8 mouse cellular contexts compared by ENCODE assay signal in the genomic region with DNA sequence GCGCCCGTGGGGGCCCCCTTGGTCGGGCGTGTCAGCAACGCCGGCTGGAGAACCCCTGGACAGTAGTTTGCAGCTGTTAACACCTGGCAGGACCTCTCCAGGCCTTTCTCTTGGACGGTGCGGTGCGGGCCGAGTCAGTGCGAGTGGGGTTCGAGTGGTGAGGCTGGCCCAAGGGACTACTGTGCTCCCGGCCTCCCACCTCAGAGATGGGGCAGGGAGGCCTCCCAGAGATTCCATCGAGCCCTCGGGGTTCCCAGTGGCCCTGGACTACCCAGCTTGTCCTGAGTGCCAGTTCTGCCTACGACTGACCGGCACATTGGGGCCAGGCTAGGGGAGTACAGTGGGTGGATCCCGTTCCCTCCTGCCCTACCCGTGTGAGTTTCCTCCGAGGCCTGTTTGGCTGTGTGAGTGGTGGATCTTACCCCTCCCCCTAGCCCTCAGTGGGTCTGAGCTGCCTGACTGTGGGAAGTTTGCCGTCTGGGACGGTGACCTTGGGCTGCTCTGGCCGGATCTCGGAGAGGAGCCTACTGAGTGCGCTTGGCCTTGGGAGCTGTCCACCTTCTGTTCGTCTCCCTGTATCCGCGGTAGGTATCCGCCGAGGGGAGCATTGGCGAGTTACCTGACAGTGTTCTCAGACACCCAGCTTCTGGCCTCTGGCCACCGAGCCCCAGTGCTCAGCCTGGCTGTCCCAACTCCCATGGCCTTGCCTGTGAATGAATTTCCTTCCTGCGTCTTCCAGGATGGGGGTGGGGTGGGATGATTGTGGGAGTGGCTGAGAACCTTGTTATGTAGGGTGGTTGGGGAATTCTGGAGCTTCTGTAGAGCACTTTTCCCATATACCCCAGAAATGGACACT. TPM values are rescaled to one million over a fixed set of nuclear protein-coding genes. Genes with fewer than 3 reads are reported as not detected.
DNase-seq lines count a peak whose midpoint lies in the region; ATAC-seq and TF ChIP-seq lines count a peak whose summit lies in the region.

No protein-coding gene starts in this region.

- H3K27me3 ChIP-seq in thymus, adult 2 months (ENCODE audit: control insufficient read depth, insufficient read depth, low read length) = no peaks in the 10 kb centered on the region
- no peaks in the 10 kb centered on the region for H3K27me3 ChIP-seq in liver, adult 2 months (ENCODE audit: control insufficient read depth, insufficient read depth, low read length)
- peaks cover 5% of the 10 kb centered on the region; the same call in 1 of the 2 replicates for H3K27me3 ChIP-seq in midbrain, postnatal 0 days (ENCODE audit: insufficient read depth, low read length)
- no peaks in the 10 kb centered on the region for H3K27me3 ChIP-seq in stomach, postnatal 0 days (ENCODE audit: control insufficient read depth, insufficient read depth, low read length)

- H3K9me3 ChIP-seq in midbrain, postnatal 0 days (ENCODE audit: low read length) = no peaks in the 10 kb centered on the region
- no peaks in the 10 kb centered on the region for H3K9me3 ChIP-seq in stomach, postnatal 0 days (ENCODE audit: control insufficient read depth, low read length)

- no peak for TF ChIP-seq POLR2A in thymus, adult 2 months (IDR thresholded peaks at IDR 0.05; ENCODE audit: control insufficient read depth, extremely low read depth, insufficient read depth, low read length, poor library complexity)
- 0 out of 2 replicates have a peak, but pooled peaks have one; percentile 15 for TF ChIP-seq POLR2A in liver, adult 2 months (IDR thresholded peaks at IDR 0.05; ENCODE audit: extremely low read depth, insufficient read depth, low read length)

- DNase-seq in thymus, adult 2 months = peak; percentile 45
- DNase-seq in thymus, postnatal 4 days = no peak
- DNase-seq in cerebellum, postnatal 14 days = peak; percentile 75 to 78
- peak; percentile 68 for DNase-seq in gastrocnemius, postnatal 10 days
- peak; percentile 67 for DNase-seq in induced T-regulatory cell, adult 2 months (ENCODE audit: low read depth)
- DNase-seq in liver, adult 2 months (ENCODE audit: extremely low read depth, low read depth, low spot score) = peak; percentile 74
- peak; percentile 35 for DNase-seq in midbrain, postnatal 0 days (ENCODE audit: low spot score)
- DNase-seq in stomach, postnatal 0 days (ENCODE audit: low spot score) = peak; percentile 76

- peak overlapping the region; percentile 96 for H3K4me3 ChIP-seq in thymus, adult 2 months (ENCODE audit: control insufficient read depth, insufficient read depth, low read length)
- peak overlapping the region; percentile 57 for H3K4me3 ChIP-seq in liver, adult 2 months (ENCODE audit: insufficient read depth, low read depth, low read length)
- H3K4me3 ChIP-seq in midbrain, postnatal 0 days (ENCODE audit: low read depth, low read length) = peak overlapping the region; percentile 90
- H3K4me3 ChIP-seq in stomach, postnatal 0 days (ENCODE audit: low read depth, low read length) = peak overlapping the region; percentile 90

- TF ChIP-seq EP300 in stomach, postnatal 0 days (optimal IDR thresholded peaks at IDR 0.05) = no peak

- H3K27ac ChIP-seq in thymus, adult 2 months (ENCODE audit: control insufficient read depth, insufficient read depth, low read length) = peak overlapping the region; percentile 88
- H3K27ac ChIP-seq in liver, adult 2 months (replicated peaks; ENCODE audit: insufficient read depth, low read depth, low read length) = peak overlapping the region; percentile 94
- H3K27ac ChIP-seq in midbrain, postnatal 0 days (ENCODE audit: low read depth, low read length) = peak overlapping the region; percentile 95
- H3K27ac ChIP-seq in stomach, postnatal 0 days (replicated peaks) = peak overlapping the region; percentile 100

- peaks cover 55% of the 10 kb centered on the region for H3K79me2 ChIP-seq in liver, adult 2 months (ENCODE audit: control insufficient read depth, insufficient read depth, low read length)

- under 1% methylated on average over 33 of the region's 33 CpGs for WGBS in thymus, adult 2 months
- WGBS in liver, adult 2 months = 0% methylated on average over 33 of the region's 33 CpGs
- under 1% methylated on average over 33 of the region's 33 CpGs for WGBS in midbrain, postnatal 0 days
- 1% methylated on average over 32 of the region's 33 CpGs for WGBS in stomach, postnatal 0 days

- TF ChIP-seq CTCF in thymus, adult 2 months (IDR thresholded peaks at IDR 0.05; ENCODE audit: borderline replicate concordance, control insufficient read depth, extremely low read depth, insufficient read depth, low read length, poor library complexity) = no peak
- no peak for TF ChIP-seq CTCF in liver, adult 2 months (IDR thresholded peaks at IDR 0.05; ENCODE audit: low read depth, low read length)
- TF ChIP-seq CTCF in midbrain, postnatal 0 days (IDR thresholded peaks at IDR 0.05) = no peak
- no peak for TF ChIP-seq CTCF in stomach, postnatal 0 days (IDR thresholded peaks at IDR 0.05; ENCODE audit: low read depth)

- H3K36me3 ChIP-seq in thymus, adult 2 months (ENCODE audit: control insufficient read depth, insufficient read depth, low read length) = no peaks in the 10 kb centered on the region
- no peaks in the 10 kb centered on the region for H3K36me3 ChIP-seq in liver, adult 2 months (ENCODE audit: control insufficient read depth, insufficient read depth, low read length)
- 0 out of 2 replicates have a peak, but pooled peaks cover 3% of the 10 kb centered on the region for H3K36me3 ChIP-seq in midbrain, postnatal 0 days (ENCODE audit: insufficient read depth, low read length)
- H3K36me3 ChIP-seq in stomach, postnatal 0 days (ENCODE audit: control insufficient read depth, insufficient read depth, low read length) = no peaks in the 10 kb centered on the region

- H3K4me2 ChIP-seq in midbrain, postnatal 0 days (ENCODE audit: low read depth, low read length, poor library complexity, severe bottlenecking) = peak overlapping the region; percentile 92
- H3K4me2 ChIP-seq in stomach, postnatal 0 days (replicated peaks; ENCODE audit: low read depth) = peak overlapping the region; percentile 96

- H3K4me1 ChIP-seq in thymus, adult 2 months (replicated peaks; ENCODE audit: control insufficient read depth, insufficient read depth, low read length) = peaks cover 58% of the 10 kb centered on the region
- H3K4me1 ChIP-seq in liver, adult 2 months (ENCODE audit: control insufficient read depth, insufficient read depth, low read length) = peaks cover 45% of the 10 kb centered on the region
- H3K4me1 ChIP-seq in midbrain, postnatal 0 days (ENCODE audit: insufficient read depth, low read length) = peaks cover 27% of the 10 kb centered on the region; the same call in 1 of the 2 replicates
- H3K4me1 ChIP-seq in stomach, postnatal 0 days (replicated peaks; ENCODE audit: control insufficient read depth, insufficient read depth) = peaks cover 36% of the 10 kb centered on the region

- no peak for ATAC-seq in midbrain, postnatal 0 days (ENCODE audit: low FRiP score)
- no peak for ATAC-seq in stomach, postnatal 0 days (ENCODE audit: low FRiP score, low TSS enrichment)

- peak overlapping the region; percentile 98 for H3K9ac ChIP-seq in liver, adult 2 months (ENCODE audit: low read depth, low read length)
- peak overlapping the region; percentile 81 for H3K9ac ChIP-seq in midbrain, postnatal 0 days (replicated peaks; ENCODE audit: low read length, poor library complexity, severe bottlenecking)
- H3K9ac ChIP-seq in stomach, postnatal 0 days (ENCODE audit: low read length) = peak overlapping the region; percentile 93

RNA-seq across cellular contexts. Expression of a gene that starts 1.0 kb away (rescaled TPM):
- polyA plus RNA-seq in thymus, adult 2 months (2012; rRNA removed) = 343 and 377 TPM in 2 replicates
- total RNA-seq in gastrocnemius, postnatal 10 days (2021) = 100 to 1,000 TPM; 148 to 163 TPM
- total RNA-seq in liver, adult 2 months (2014; rRNA removed) = 3.7 and 6.2 TPM in 2 replicates
- polyA plus RNA-seq in liver, adult 2 months (2012; rRNA removed) = 17.7 and 22.2 TPM in 2 replicates
- 45.5 and 59.6 TPM in 2 replicates for total RNA-seq in midbrain, postnatal 0 days (2014; rRNA removed)
- 21.5 and 26.1 TPM in 2 replicates for polyA plus RNA-seq in midbrain, postnatal 0 days (2015; fragmentation: Nextera tagmentation; extraction: Ambion mirVana)
- 10.6 and 13.0 TPM in 2 replicates for polyA plus RNA-seq in stomach, postnatal 0 days (2015; fragmentation: Nextera tagmentation; extraction: Ambion mirVana)

Comparison
In these comparisons a context has a peak if more than half of its experiments do, and no peak if none do; other contexts are left out.
1. RNA of a gene that starts 1.0 kb away (polyA plus RNA-seq): 343 to 377 TPM in thymus, adult 2 months; 21.5 to 26.1 TPM in midbrain, postnatal 0 days, 17.7 to 22.2 TPM in liver, adult 2 months and 10.6 to 13.0 TPM in stomach, postnatal 0 days; every median in the first group is over 10 times any median in the second.
2. Peak in every context shown above with its lines, with median percentiles within 50 percentile points of each other: H3K27ac ChIP-seq, H3K4me3 ChIP-seq and H3K9ac ChIP-seq.